Mouse (Mus musculus): ENCODE data around the gene Ccdc12.

Gene Ccdc12

DNA sequence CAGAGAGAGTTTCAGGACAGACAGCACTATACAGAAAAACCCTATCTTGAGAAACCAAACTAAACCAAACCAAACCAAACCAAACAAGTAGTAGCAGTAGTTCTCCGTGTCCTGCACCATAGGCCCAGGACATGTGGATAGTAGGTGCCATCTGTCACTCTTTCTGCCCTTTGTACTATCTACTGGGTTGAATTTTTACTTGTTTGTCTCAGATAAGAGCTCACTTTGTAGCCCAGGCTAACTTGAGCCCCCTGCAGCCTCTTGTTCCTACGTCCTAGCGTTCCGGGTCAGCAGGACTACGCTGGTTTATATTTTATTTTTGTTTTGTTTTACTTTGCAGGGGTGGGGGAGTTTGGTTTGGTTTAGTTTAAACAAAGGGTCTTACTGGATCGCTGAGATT is 47.6 kb downstream of the Ccdc12 start:
- DNase-seq (ENCODE audit: low spot score in 2 of 2): no peak

- DNase-seq (ENCODE audit: low spot score in 2 of 2): no peak
Observed at GRCm38 (mm10) chr9:110706784-110707183, 50.5 kb downstream of the Ccdc12 start.

DNA sequence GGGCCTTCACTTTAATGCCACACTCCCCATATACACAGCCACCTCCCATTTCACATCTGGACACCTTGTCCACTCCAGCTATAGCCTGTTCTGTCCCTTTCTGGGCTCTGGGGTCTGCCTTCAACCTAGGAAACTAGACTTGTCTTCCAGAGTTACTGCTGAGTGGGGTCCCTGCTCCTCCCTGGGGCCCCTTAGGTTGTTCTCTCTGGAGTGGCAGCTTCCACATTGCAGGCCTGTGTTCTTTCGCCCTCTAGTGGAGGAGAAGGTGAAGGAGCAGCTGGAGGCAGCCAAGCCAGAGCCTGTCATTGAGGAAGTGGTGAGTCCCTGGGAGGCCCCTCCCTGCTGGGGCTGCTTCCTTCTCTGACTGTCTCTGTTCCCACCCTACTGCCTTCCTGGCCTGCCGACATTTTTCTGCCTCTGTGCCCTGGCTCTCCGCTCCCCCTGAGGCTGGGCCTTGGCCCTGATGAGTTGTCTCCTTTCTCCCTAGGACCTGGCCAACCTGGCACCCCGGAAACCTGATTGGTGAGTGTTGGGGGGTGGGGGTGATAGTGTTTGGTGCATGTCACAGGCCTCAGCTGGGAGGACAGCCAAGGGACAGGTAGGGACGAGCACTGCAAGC is 53.4 kb downstream of the Ccdc12 start:
- DNase-seq (ENCODE audit: low spot score in 2 of 2): peak; percentile 79 to 81

DNA sequence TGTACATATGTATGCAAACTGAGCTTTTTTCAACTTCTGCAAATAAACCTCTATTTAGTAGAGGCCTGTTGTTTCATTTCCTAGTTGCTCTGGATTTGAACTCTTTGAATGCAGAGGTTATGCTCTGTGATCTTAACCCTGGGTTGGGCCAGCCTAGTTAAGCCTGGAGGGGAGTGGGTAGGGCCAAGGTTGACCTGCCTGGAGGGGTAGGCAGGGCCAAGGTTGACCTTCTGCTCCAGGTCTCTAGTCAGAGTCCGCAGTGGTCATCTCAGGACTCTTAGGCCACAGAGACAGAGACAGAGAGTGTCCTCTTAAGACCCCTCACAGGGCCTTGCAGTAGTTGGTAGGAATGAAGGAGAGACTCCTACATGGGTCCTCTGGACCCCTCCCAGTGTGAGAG is 55.2 kb downstream of the Ccdc12 start:
- DNase-seq (ENCODE audit: low spot score in 2 of 2): no peak

DNA sequence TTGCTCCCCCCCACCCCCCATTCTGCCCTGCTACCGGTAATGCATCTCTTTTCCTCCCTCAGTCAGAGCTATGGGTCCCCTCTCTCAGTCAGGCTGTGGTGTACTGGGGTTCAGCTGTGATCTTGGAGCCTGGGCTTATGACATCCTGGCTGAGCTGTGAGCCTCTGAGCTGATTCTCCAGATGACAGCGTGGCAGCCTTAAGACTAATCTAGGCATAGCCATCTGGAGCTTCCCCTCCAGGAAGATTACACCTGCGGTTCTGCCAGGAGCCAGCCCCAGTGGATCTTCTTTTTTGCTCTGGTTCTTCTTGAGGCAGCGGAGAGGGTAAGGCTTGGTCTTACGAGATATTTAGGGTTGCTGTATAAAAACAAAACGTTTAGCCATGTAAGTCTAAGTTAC is 55.7 kb downstream of the Ccdc12 start:
- no peak for DNase-seq (ENCODE audit: low spot score in 2 of 2)

- DNase-seq (ENCODE audit: low spot score in 2 of 2): no peak
Observed at GRCm38 (mm10) chr9:110712545-110712944, 56.2 kb downstream of the Ccdc12 start.

DNA sequence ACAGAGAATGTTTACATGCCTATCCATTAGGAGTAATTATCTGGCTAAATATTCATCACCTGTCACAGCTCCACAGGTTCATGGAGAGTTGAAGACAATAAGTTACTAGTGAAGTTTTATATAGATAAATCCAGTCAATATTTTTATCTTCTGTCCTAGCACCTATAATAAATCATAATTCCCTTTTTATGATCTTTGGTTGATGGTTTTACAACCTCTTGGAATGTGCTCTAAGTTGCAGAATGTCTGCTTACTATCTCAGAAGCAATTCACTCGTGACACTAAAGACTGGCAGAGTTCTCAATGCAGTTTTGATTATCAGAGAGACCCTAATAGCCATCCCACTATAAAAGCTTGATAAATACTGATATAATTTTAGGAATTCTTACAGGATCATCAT is 57.1 kb downstream of the Ccdc12 start:
- DNase-seq (ENCODE audit: low spot score in 2 of 2): no peak

DNA sequence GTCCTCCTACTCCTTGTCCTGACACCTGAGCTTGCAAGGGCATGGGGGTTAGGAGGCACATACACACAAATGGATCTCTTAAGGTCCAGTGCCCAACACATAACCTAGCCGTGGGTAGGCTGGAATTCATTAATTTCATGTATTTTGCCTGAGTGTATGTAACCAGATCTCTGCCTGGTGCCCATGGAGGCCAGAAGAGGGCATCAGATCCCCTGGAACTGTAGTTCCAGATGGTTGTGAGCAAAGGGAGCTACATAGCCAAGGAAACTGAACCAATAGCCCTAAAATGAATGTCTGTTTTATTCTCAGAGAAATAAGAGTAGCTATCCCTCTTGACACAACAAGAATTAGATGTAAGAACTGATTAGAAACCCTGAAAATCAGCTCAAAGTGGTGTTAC is 59.1 kb downstream of the Ccdc12 start:
- DNase-seq (ENCODE audit: low spot score in 2 of 2): no peak

GRCm38 (mm10) chr9:110716775-110717174 is 60.5 kb downstream of the Ccdc12 start:
- DNase-seq (ENCODE audit: low spot score in 2 of 2): peak; percentile 74 to 76

GRCm38 (mm10) chr9:110718071-110718470 is 61.8 kb downstream of the Ccdc12 start:
- no peak for DNase-seq (ENCODE audit: low spot score in 2 of 2)

DNA sequence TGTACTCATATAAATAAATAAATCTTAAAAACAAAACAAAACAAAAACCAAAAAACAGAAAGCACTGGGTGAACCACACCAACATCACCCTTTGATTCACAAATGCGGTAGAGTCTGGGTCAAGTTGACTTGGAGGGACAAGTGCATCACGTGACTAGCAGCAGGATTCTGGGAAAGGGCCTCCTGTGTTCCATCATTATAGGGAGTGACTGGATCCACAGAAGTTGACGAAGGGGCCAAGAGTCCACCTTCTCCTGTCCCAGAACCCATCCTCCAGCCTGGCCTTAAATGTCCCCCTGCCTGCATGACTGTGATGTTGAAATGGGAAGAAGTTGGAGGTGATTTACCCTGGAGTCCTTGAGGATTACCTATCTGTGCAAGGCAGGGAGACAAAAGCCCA is 62.5 kb downstream of the Ccdc12 start:
- no peak for DNase-seq (ENCODE audit: low spot score in 2 of 2)

- DNase-seq (ENCODE audit: low spot score in 2 of 2): no peak
Observed at GRCm38 (mm10) chr9:110719977-110720376, 63.7 kb downstream of the Ccdc12 start.

DNA sequence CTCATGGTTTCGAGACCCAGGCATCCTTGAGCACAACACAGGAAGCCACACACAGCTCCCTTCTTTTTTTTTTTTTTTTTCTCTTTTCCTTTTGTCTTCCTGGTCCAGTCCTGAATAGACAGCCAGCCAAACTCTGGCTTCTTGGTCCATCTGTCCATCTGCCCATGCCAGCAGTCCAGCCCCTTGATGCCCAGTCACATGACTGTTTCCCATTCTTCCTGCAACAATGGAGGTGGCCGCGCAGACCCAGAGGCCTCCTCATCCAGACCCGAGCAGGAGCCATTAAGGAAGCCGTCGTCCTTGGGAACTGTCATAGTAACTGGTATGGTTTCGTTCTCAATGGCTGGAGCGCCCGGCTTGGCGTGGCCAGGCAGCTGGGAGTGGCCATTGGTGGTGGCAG is 65.8 kb downstream of the Ccdc12 start:
- no peak for DNase-seq (ENCODE audit: low spot score in 2 of 2)

GRCm38 (mm10) chr9:110725721-110726135 is 69.4 kb downstream of the Ccdc12 start:
- DNase-seq (ENCODE audit: low spot score in 2 of 2): peak; percentile 27 to 47

DNA sequence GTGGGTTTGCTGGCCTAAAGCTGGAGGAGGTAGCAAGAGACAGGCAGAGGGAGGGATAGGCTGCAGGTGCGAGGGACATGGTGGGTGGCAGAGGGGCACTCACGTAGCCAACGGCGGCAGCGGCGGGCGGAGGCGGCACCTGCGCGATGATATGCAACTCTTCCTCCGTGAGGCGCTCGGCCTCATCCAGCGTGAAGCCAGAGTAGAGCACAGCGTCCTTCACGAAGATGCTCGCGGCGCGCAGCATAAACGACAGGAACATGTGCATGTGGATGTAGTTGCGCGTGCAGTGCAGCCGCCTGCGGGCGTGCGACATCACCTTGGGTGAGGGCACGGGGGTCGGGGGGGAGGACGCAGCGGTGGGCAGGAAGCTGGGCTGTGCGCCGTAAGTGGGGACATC is 70.6 kb downstream of the Ccdc12 start:
- peak; percentile 31 to 39 for DNase-seq (ENCODE audit: low spot score in 2 of 2)

DNA sequence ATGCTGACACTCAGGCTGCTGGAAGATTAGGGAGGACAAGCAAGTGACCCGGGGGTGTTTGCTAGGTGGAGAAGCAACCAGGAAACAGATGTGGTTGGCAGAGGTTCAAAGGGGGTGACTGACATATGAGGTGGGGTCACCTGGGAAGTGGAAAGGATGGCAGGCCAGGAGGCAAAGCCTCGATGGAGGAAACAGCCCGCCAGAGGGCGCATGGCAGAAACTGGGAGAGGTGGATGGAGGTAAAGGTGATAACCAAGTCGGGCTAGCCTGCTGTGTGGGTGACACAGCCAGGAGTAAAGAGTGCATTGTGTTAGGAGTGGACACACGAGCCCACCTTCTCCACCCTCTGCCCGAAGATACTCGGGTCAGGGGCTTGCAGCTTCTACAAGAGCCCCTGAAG is 73.5 kb downstream of the Ccdc12 start:
- peak in 1 of 2 experiments; percentile 52 for DNase-seq (ENCODE audit: low spot score in 2 of 2)

DNA sequence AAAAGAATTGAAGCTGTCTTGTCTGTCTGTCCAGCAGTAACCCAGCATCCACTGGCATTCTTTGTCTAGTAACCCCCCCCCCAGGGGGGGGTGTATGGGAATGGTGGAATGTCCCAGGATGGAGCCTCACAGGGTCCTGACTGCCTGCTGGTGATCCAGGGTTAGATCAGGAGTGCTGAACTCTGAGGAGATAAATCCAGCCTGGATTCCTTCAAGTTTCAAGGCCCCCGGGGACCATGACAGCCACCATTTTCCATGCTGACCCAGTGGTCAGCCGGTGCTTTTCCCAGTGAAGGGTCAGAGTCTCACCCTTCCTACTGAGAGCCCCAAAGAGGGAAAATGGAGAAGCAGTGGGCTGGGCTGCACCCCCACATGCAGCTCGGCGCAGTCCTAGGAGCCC is 75.6 kb downstream of the Ccdc12 start:
- no peak for DNase-seq (ENCODE audit: low spot score in 2 of 2)

- DNase-seq (ENCODE audit: low spot score in 2 of 2): peak; percentile 36 to 64
Observed at GRCm38 (mm10) chr9:110732623-110733022, 76.3 kb downstream of the Ccdc12 start.

GRCm38 (mm10) chr9:110733102-110733501 is 76.8 kb downstream of the Ccdc12 start:
- no peak for DNase-seq (ENCODE audit: low spot score in 2 of 2)

DNA sequence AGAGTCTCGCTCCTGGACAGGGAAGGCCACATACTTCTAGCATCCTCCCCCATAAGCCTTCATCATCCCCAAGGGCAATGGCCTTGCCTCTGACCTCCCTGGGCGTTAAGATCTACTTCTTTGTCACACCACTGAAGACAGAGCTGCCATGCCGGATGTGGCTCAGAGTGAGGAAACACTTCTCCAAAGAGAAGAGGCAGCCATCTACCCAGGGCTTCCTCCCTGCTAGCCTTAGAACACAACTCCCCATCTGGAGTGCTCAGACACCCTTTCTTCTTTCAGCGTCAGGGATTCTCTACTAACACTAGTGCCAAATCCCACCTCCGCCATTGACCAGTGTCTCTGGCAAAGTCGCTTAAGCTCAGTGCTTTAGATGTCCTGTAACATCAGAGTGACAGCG is 77.9 kb downstream of the Ccdc12 start:
- no peak for DNase-seq (ENCODE audit: low spot score in 2 of 2)

DNA sequence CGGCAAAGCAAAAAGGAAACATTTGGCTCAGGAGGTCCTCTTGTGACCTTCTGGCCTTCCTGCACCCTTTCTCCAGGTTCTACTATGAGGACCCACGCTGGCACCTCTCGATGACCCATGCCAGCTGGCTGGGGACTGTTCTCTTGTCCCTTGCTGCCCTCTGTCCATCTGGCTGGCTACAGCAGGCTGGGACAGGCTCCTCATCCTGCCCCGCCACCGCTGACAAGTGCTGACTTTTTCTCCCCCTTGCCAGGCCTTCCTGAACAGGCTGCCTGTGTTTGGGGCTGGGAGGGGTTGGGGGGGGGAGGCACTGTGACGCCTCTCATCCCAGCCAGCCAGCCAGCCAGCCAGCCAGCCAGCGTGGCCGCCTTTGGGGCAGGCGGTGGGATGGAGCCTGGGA is 80.1 kb downstream of the Ccdc12 start:
- DNase-seq (ENCODE audit: low spot score in 2 of 2): no peak

DNA sequence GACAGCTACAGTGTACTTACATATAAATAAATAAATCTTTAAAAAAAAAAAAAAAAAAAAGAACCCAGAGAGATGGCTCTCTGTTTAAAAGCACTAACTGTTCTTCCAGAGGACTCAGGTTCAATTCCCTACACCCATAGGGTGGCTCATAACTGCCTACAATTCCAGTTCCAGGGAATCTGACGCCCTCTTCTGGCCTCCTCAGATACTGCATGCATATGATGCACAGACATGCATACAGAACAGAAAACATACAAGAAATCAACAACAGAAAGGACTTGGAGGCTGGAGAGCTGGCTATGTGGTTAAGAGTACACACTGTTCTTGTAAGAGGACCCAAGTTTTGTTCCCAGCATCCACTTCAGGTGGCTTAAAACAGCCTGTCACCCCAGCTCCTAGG is 81.8 kb downstream of the Ccdc12 start:
- DNase-seq (ENCODE audit: low spot score in 2 of 2): no peak

DNA sequence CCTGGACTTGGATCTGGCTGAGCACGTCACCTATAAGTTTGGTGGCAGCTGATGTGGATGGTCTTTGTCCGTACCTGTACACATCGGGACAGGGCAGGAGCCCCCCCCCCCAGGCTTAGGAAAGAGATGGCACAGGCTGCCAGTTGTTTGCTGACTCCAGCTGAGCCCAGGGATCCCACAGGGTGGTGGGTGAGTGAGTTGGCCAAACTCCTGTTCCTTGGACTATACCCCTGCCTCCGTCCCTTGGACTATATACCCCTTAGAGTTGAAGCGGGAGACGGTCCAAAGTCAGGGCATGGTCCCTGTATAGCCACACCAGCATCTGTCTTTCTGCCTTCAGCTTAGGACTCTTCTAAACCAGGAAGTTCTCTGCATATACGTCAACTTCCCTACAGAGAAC is 83.7 kb downstream of the Ccdc12 start:
- no peak for DNase-seq (ENCODE audit: low spot score in 2 of 2)

- DNase-seq (ENCODE audit: low spot score in 2 of 2): no peak
Observed at GRCm38 (mm10) chr9:110741711-110742294, 85.5 kb downstream of the Ccdc12 start, which contains the start of gene Myl3. Gene Myl3, plus strand, starts transcription at chr9:110741861.
